Mouse (Mus musculus): ENCODE measurements at regions not wholly inside any gene's neighbourhood (a gene's known extent, or its start where the extent isn't known, plus 50 kb on each side); places are given as distances from the start of the nearest gene placed in this dataset.

DNA sequence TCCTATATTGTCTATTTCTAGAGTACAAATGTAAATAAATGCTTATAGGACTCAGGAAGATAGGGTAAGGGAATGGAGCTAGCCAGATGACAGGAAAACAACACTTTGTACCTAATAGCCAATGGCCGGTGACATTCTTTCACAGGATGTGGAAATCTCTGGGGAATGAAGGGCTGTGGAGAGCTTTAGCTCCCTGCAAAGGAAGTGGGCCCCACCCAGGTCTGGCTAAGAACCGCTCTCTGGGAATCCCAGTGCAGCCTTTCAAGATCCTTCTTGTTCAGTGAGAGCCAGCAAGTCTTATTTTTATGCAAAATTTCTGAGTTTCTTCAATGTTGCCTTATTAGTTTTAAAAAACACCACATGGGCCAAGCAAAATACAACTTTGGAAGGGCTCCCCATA lies 54.7 kb upstream of the Pappa2 start:
- Histone ChIP-seq H3K36me3 (ENCODE audit: control insufficient read depth, insufficient read depth) (no peaks in the 10 kb centered on the region), H3K4me2 (replicated peaks; ENCODE audit: low read depth) (no peak overlapping the region), H3K27ac (ENCODE audit: low read depth, low read length) (no peak overlapping the region), H3K9me3 (ENCODE audit: control insufficient read depth) (no peaks in the 10 kb centered on the region), H3K4me3 (ENCODE audit: low read depth, low read length) (no peak overlapping the region), H3K4me1 (replicated peaks; ENCODE audit: control insufficient read depth, insufficient read depth, low read length) (no peaks in the 10 kb centered on the region), H3K27me3 (replicated peaks; ENCODE audit: control insufficient read depth, insufficient read depth, low read length) (no peaks in the 10 kb centered on the region), H3K9ac (ENCODE audit: low read depth, low read length) (no peak overlapping the region)
- no peak for TF ChIP-seq CTCF (IDR thresholded peaks at IDR 0.05; ENCODE audit: low read depth)
- 65% methylated on average over 2 of the region's 2 CpGs for WGBS
- no peak for ATAC-seq

DNA sequence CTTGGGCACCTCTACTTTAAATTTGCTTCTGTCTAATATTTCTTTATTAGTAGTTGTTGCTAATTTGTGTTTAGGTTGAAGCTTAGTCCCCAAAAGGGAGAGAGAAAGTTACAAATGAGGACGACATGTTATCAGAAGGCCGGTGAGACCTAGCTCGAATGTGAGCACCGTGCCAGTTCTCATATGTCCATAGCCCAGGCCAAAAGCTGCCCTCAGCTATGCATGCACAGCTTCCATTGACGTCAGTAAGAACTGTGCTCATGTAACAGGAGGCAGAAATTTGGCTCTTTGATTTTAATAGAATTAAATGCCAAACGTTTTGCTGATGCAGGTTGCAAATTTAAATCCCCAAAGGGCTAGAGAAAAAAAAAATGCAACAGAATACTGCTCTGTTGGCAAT lies 56.1 kb upstream of the Pappa2 start:
- H3K4me2 ChIP-seq (replicated peaks; ENCODE audit: low read depth) = no peak overlapping the region
- TF ChIP-seq CTCF (IDR thresholded peaks at IDR 0.05; ENCODE audit: low read depth) = no peak

DNA sequence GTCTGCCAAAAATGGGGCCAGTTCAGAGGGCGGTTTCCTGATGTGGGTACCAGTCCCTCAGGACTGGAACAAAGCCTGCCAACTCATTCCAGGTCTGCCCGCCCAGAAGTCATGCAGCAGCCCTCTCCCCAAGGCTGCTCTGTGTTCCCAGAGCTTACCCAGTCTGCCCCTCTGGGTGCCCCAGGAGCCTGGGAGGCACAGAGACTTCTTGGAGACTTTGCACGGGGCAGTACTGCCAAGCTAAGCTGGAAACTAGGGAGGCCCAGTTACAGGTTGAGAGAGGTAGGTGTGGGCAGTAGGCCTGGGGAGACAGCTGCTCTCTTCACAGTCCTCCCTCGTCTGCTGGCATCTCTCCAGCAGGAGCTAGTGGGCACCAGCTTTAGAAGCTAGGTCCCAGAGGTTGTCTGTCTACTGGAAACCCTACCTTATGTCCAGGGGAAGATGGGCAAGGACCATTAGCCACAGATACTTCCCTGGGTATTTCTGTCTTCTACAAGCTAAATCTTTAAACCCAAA lies 65.6 kb upstream of the Pappa2 start:
- 63% methylated on average over 4 of the region's 4 CpGs for WGBS
- no peak overlapping the region for H3K9ac ChIP-seq (ENCODE audit: low read depth, low read length)
- H3K9me3 ChIP-seq (ENCODE audit: control insufficient read depth) = no peaks in the 10 kb centered on the region
- H3K27me3 ChIP-seq (replicated peaks; ENCODE audit: control insufficient read depth, insufficient read depth, low read length) = no peaks in the 10 kb centered on the region
- H3K4me2 ChIP-seq (replicated peaks; ENCODE audit: low read depth) = no peak overlapping the region
- H3K27ac ChIP-seq (ENCODE audit: low read depth, low read length) = no peak overlapping the region
- no peaks in the 10 kb centered on the region for H3K36me3 ChIP-seq (ENCODE audit: control insufficient read depth, insufficient read depth)
- H3K4me1 ChIP-seq (replicated peaks; ENCODE audit: control insufficient read depth, insufficient read depth, low read length) = no peaks in the 10 kb centered on the region
- TF ChIP-seq CTCF (IDR thresholded peaks at IDR 0.05; ENCODE audit: low read depth) = no peak
- ATAC-seq = no peak
- no peak overlapping the region for H3K4me3 ChIP-seq (ENCODE audit: low read depth, low read length)

More for the DNA sequence above, 56.1 kb upstream of the Pappa2 start:
- no peak for ATAC-seq
- Histone ChIP-seq H3K9ac (ENCODE audit: low read depth, low read length) (no peak overlapping the region), H3K4me1 (replicated peaks; ENCODE audit: control insufficient read depth, insufficient read depth, low read length) (no peaks in the 10 kb centered on the region), H3K27ac (ENCODE audit: low read depth, low read length) (no peak overlapping the region), H3K27me3 (replicated peaks; ENCODE audit: control insufficient read depth, insufficient read depth, low read length) (no peaks in the 10 kb centered on the region), H3K9me3 (ENCODE audit: control insufficient read depth) (no peaks in the 10 kb centered on the region), H3K4me3 (ENCODE audit: low read depth, low read length) (no peak overlapping the region), H3K36me3 (ENCODE audit: control insufficient read depth, insufficient read depth) (no peaks in the 10 kb centered on the region)
- WGBS = 76% methylated on average over 6 of the region's 6 CpGs

DNA sequence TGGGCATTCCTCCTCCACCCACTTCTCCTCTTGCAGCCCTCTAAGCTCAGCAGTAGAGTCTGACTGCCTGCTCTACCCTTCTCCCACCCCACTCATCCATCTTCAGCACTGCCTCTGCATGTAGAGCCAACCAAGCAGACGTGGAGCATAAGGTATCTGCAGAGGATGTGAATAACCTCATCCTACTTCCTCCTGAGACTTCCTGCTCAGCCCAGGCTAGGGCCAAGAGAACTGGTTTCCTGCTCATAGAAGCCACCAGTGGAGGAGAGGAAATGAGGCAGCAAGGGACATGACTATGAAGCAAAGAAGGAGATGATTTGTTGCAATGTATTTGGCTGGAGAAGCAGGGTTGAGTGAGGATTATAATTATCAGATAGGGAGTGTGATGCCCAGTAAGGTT lies 84.7 kb upstream of the Pappa2 start:
- no peaks in the 10 kb centered on the region for H3K4me1 ChIP-seq (replicated peaks; ENCODE audit: control insufficient read depth, insufficient read depth, low read length)
- no peak for ATAC-seq

DNA sequence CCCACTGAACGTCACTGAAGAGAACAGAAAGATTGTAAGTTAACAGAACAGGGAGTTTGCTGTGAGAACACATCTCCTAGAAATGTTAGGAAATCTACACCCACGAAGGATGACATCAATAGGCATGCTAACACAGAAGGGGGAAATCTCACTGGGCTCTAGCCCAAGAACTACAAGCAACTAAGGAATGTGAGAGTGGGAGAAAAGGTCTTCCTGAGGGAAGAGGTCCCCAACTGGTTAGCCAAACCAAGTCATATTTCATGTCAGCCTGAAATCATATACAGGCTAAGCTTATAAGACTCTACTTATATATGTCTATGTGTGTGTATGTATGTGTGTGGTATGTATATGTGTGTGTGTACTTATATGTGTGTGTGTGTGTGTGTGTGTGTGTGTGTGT lies 118.9 kb upstream of the Pappa2 start:
- ATAC-seq = no peak

More for the DNA sequence above, 84.7 kb upstream of the Pappa2 start:
- Histone ChIP-seq H3K9me3 (ENCODE audit: control insufficient read depth) (no peaks in the 10 kb centered on the region), H3K4me3 (ENCODE audit: low read depth, low read length) (no peak overlapping the region), H3K27ac (ENCODE audit: low read depth, low read length) (no peak overlapping the region), H3K4me2 (replicated peaks; ENCODE audit: low read depth) (no peak overlapping the region), H3K9ac (ENCODE audit: low read depth, low read length) (no peak overlapping the region), H3K36me3 (ENCODE audit: control insufficient read depth, insufficient read depth) (no peaks in the 10 kb centered on the region), H3K27me3 (replicated peaks; ENCODE audit: control insufficient read depth, insufficient read depth, low read length) (no peaks in the 10 kb centered on the region)
- TF ChIP-seq CTCF (IDR thresholded peaks at IDR 0.05; ENCODE audit: low read depth) = no peak
- 41% methylated on average over 1 of the region's 1 CpGs for WGBS

DNA sequence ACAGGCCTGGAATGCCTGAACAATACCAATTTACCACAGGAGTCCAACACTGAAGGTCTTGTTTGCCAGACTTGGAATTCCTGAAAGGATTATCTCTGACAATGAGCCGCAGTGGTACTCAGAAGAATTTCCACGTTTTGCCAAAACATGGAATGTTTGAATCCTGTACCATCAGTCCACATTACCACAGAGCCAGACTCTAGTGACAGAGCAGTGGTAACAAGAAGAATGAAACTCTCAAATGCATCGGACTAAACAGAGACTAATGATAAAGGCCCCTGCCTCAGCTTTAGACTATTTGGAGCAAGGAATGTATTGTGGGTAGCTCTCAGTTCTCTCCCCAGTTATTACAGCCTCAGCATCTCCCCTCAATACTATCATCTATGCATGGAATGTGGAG lies 109.9 kb upstream of the Cop1 start:
- Histone ChIP-seq H3K36me3 (ENCODE audit: control insufficient read depth, insufficient read depth) (no peaks in the 10 kb centered on the region), H3K9me3 (ENCODE audit: control insufficient read depth) (no peaks in the 10 kb centered on the region), H3K27me3 (replicated peaks; ENCODE audit: control insufficient read depth, insufficient read depth, low read length) (no peaks in the 10 kb centered on the region), H3K4me3 (ENCODE audit: low read depth, low read length) (no peak overlapping the region), H3K27ac (ENCODE audit: low read depth, low read length) (no peak overlapping the region), H3K4me1 (replicated peaks; ENCODE audit: control insufficient read depth, insufficient read depth, low read length) (no peaks in the 10 kb centered on the region), H3K4me2 (replicated peaks; ENCODE audit: low read depth) (no peak overlapping the region), H3K9ac (ENCODE audit: low read depth, low read length) (no peak overlapping the region)
- 68% methylated on average over 3 of the region's 3 CpGs for WGBS
- ATAC-seq = no peak
- no peak for TF ChIP-seq CTCF (IDR thresholded peaks at IDR 0.05; ENCODE audit: low read depth)

More for the DNA sequence above, 118.9 kb upstream of the Pappa2 start:
- Histone ChIP-seq H3K4me3 (ENCODE audit: low read depth, low read length) (no peak overlapping the region), H3K27me3 (replicated peaks; ENCODE audit: control insufficient read depth, insufficient read depth, low read length) (no peaks in the 10 kb centered on the region), H3K9me3 (ENCODE audit: control insufficient read depth) (no peaks in the 10 kb centered on the region), H3K4me2 (replicated peaks; ENCODE audit: low read depth) (no peak overlapping the region), H3K27ac (ENCODE audit: low read depth, low read length) (no peak overlapping the region), H3K36me3 (ENCODE audit: control insufficient read depth, insufficient read depth) (no peaks in the 10 kb centered on the region), H3K4me1 (replicated peaks; ENCODE audit: control insufficient read depth, insufficient read depth, low read length) (no peaks in the 10 kb centered on the region), H3K9ac (ENCODE audit: low read depth, low read length) (no peak overlapping the region)
- no peak for TF ChIP-seq CTCF (IDR thresholded peaks at IDR 0.05; ENCODE audit: low read depth)
- 68% methylated on average over 2 of the region's 2 CpGs for WGBS

DNA sequence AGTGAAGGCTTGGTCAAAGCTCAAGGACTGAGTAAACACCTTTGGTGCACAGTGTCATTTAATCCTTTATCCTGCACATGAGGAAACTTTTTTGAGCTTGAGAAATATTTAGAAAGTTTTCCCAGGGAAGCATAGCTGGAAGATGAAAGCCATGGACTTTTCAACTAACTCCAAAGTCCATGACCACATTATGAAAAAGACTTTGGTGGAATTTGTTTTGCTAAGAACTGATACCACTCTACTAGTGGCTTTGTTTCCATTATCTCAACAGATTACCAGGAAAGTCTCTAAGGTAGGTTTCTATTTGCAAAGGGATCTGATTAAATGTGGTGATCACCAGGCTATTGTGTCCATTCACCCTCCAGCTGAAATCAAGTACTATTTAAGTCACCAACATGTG lies 107.2 kb upstream of the Cop1 start:
- Histone ChIP-seq H3K36me3 (ENCODE audit: control insufficient read depth, insufficient read depth) (no peaks in the 10 kb centered on the region), H3K4me3 (ENCODE audit: low read depth, low read length) (no peak overlapping the region), H3K9ac (ENCODE audit: low read depth, low read length) (no peak overlapping the region), H3K27ac (ENCODE audit: low read depth, low read length) (no peak overlapping the region), H3K9me3 (ENCODE audit: control insufficient read depth) (no peaks in the 10 kb centered on the region), H3K27me3 (replicated peaks; ENCODE audit: control insufficient read depth, insufficient read depth, low read length) (no peaks in the 10 kb centered on the region), H3K4me2 (replicated peaks; ENCODE audit: low read depth) (no peak overlapping the region), H3K4me1 (replicated peaks; ENCODE audit: control insufficient read depth, insufficient read depth, low read length) (no peaks in the 10 kb centered on the region)
- TF ChIP-seq CTCF (IDR thresholded peaks at IDR 0.05; ENCODE audit: low read depth) = no peak
- no peak for ATAC-seq

All from intestine, postnatal 0 days (tissue).